Mouse (Mus musculus) neural tube, embryonic 14.5 days (tissue): ENCODE measurements at regions not wholly inside any gene's neighbourhood (a gene's known extent, or its start where the extent isn't known, plus 50 kb on each side); places are given as distances from the start of the nearest gene placed in this dataset.
A peak's percentile ranks its signal among the peaks of the same experiment; 100 is the strongest.

Source experiments
- ATAC-seq: fragments of 200-750 bp; cut with Nextera tagmentation; 2 replicates; pipeline ENCODE4 v1.8.0; 2017; ENCODE audit warnings: low read depth, mild to moderate bottlenecking, moderate TSS enrichment, moderate library complexity
- H3K27ac ChIP-seq: fragments of 300-500 bp; sonication (generic); 2 replicates; pipeline ENCODE4 v1.5.1; 2014; ENCODE audit warnings: low read depth, mild to moderate bottlenecking, control low read depth, low read length, moderate library complexity, mixed read lengths
- H3K27me3 ChIP-seq: fragments of 300-500 bp; sonication (generic); 2 replicates; pipeline ENCODE4 v1.6.1; 2014; ENCODE audit warnings: low read length; ENCODE audit not compliant: control insufficient read depth, insufficient read depth
- H3K36me3 ChIP-seq: fragments of 300-500 bp; sonication (generic); 2 replicates; pipeline ENCODE4 v1.6.1; 2014; ENCODE audit warnings: low read length, mixed read lengths; ENCODE audit not compliant: control insufficient read depth, insufficient read depth
- H3K4me1 ChIP-seq: fragments of 300-500 bp; sonication (generic); 2 replicates; pipeline ENCODE4 v1.6.1; 2014; ENCODE audit warnings: low read length; ENCODE audit not compliant: control insufficient read depth, insufficient read depth
- H3K4me2 ChIP-seq: fragments of 300-500 bp; sonication (generic); 2 replicates; pipeline ENCODE4 v1.6.1; 2014; ENCODE audit warnings: mild to moderate bottlenecking, low read depth, low read length, control low read depth
- H3K4me3 ChIP-seq: fragments of 300-500 bp; sonication (generic); 2 replicates; pipeline ENCODE4 v1.5.1; 2014; ENCODE audit warnings: low read depth, low read length, control low read depth, mixed read lengths
- H3K9ac ChIP-seq: fragments of 300-500 bp; sonication (generic); replicated peaks from 2 replicates; pipeline ENCODE4 v1.6.1; 2014; ENCODE audit warnings: low read depth, mild to moderate bottlenecking, control low read depth, low read length, mixed read lengths
- H3K9me3 ChIP-seq: fragments of 300-500 bp; sonication (generic); 2 replicates; pipeline ENCODE4 v1.6.1; 2016; ENCODE audit warnings: low read length; ENCODE audit not compliant: control insufficient read depth
- WGBS: fragments of 180-500 bp; shearing (Covaris S2); extraction: QIAGEN DNeasy Blood & Tissue Kit; methylation state at CpG from one replicate; pipeline ENCODE4 v1.1.7; 2014; 5-methylcytosine and 5-hydroxymethylcytosine counted together

DNA sequence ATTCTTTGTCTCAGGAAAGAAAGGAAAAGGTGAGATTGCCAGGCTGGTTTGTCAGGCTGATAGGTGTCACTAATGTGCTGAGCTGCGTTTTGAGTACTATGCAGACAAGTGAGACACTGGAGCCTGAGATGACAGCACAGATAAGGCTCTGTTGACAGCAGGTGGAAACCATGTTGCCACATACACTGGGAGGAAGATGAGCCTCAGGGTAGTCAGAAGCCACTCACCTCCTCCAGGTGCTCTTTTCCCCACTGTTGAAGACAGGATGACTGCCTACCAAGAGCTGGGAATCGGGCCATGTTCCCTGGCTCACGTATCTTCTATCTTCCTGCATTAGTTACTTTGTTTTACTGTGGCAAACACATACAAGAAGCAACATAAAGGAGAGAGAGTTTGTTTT, 418.3 kb downstream of the Tmem114 start:
- Histone ChIP-seq H3K9me3 (no peaks in the 10 kb centered on the region), H3K4me2 (no peak overlapping the region), H3K36me3 (no peaks in the 10 kb centered on the region), H3K27ac (no peak overlapping the region), H3K9ac (no peak overlapping the region), H3K27me3 (no peaks in the 10 kb centered on the region), H3K4me3 (no peak overlapping the region), H3K4me1 (no peaks in the 10 kb centered on the region)
- 90% methylated on average over 3 of the region's 3 CpGs for WGBS
- ATAC-seq = no peak

DNA sequence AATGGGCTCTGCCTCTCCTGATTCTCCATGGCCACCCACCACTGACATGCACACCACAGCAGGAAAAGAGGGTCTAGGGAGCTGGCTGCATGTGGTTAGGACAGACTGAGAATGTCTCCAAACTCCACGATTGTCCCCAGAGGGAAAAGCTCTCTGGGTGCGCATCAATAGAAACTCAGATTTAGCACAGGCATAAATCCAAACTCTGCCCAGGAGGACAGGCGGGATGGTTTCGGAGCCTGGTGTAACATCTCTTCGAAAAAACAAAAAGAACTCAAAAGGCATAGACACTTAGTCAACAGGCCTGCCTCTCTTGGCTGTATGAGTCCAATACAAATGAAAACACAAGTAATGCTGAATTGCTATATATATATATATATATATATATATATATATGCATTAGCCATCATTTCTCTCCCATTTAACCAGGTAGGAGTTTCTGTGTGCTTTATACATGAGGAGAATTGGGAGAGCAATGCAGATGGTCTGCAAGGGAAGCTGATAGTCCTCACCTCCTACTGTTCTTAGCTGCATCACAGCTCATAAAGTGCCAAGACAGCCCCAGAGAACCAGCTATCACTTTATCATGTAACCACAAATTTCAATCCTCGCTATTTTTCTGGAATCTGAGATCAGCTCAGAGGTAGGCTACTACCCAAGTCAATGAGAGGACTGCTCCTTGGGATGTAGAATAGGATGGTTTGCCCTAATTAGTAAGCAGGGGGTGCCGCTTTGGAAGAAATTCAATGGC, 422.4 kb downstream of the Tmem114 start:
- no peaks in the 10 kb centered on the region for H3K4me1 ChIP-seq
- H3K9me3 ChIP-seq = no peaks in the 10 kb centered on the region
- no peak for ATAC-seq
- no peak overlapping the region for H3K9ac ChIP-seq
- no peak overlapping the region for H3K4me2 ChIP-seq
- no peaks in the 10 kb centered on the region for H3K27me3 ChIP-seq
- H3K4me3 ChIP-seq = no peak overlapping the region
- WGBS = 62% methylated on average over 7 of the region's 7 CpGs
- no peak overlapping the region for H3K27ac ChIP-seq
- no peaks in the 10 kb centered on the region for H3K36me3 ChIP-seq

DNA sequence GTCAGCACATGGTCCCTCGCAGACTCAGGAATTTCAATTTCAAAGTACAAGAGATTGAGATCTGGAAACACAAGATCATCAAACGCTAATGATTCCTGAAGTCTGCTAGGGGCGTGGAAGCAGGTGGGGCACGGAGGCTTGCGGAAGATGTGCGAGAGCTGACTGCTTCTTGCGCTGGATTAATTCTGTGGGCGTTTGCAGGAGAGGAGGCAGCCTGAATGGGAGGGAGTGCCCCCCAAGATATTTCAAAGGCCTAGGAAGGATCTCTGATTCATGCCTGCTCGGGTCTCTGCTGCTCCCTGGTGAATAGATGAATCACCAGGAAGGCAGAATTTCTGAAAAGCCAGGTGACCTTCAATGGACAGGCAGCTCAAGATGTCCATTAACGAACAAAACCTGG, 442.1 kb downstream of the Tmem114 start:
- no peak for ATAC-seq
- no peak overlapping the region for H3K27ac ChIP-seq
- H3K36me3 ChIP-seq = no peaks in the 10 kb centered on the region
- no peak overlapping the region for H3K4me3 ChIP-seq
- H3K4me2 ChIP-seq = no peak overlapping the region
- no peaks in the 10 kb centered on the region for H3K9me3 ChIP-seq
- no peaks in the 10 kb centered on the region for H3K27me3 ChIP-seq
- WGBS = 50% methylated on average over 10 of the region's 10 CpGs
- H3K4me1 ChIP-seq = no peaks in the 10 kb centered on the region
- H3K9ac ChIP-seq = 0 out of 2 replicates have a peak overlapping the region, but pooled peaks have one; percentile 7

DNA sequence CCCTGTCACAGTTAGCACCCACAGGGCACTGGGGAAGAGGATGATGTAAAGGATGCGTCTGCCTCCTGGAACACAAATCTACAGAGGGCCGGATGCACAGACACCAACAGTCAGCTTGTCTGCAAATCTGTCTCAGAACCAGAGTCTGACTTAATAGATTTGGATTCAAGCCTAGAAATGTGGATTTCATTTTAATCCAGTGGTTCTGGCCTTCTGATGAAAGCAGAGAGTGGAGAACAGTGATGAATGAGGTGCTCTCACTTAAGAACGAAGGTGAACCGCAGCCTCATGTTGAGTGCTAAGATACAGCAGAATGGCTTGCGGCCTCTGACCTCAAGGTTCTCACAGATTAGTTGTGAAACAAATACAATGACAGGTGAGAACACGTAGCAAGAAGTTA, 446.5 kb downstream of the Tmem114 start:
- no peak for ATAC-seq
- Histone ChIP-seq H3K4me2 (no peak overlapping the region), H3K4me1 (no peaks in the 10 kb centered on the region), H3K36me3 (no peaks in the 10 kb centered on the region), H3K4me3 (no peak overlapping the region), H3K9me3 (no peaks in the 10 kb centered on the region), H3K27ac (no peak overlapping the region), H3K9ac (no peak overlapping the region), H3K27me3 (no peaks in the 10 kb centered on the region)
- WGBS = 76% methylated on average over 6 of the region's 6 CpGs

DNA sequence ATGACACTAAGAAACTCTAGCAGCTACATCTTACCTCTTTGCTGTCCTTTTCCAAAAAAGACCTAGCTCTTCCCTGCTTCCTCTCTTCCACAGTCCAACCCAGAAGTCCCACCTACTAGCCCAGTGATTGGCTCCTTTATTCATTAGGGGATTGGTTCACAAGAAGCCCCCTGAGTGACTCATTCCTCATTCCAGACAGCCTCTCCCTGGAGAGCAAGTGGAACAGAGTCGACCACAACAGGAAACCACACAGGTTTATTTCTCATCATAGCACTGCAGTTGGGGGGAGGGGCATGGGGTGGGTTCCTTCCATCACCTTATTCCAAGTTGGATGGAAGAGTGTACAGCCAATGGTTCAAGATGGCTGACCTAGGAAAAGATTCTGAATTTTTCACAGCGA, 473.3 kb downstream of the Tmem114 start:
- no peaks in the 10 kb centered on the region for H3K36me3 ChIP-seq
- ATAC-seq = no peak
- H3K9me3 ChIP-seq = no peaks in the 10 kb centered on the region
- H3K9ac ChIP-seq = no peak overlapping the region
- 73% methylated on average over 2 of the region's 2 CpGs for WGBS
- no peaks in the 10 kb centered on the region for H3K4me1 ChIP-seq
- H3K4me3 ChIP-seq = no peak overlapping the region
- no peak overlapping the region for H3K27ac ChIP-seq
- no peak overlapping the region for H3K4me2 ChIP-seq
- H3K27me3 ChIP-seq = no peaks in the 10 kb centered on the region

DNA sequence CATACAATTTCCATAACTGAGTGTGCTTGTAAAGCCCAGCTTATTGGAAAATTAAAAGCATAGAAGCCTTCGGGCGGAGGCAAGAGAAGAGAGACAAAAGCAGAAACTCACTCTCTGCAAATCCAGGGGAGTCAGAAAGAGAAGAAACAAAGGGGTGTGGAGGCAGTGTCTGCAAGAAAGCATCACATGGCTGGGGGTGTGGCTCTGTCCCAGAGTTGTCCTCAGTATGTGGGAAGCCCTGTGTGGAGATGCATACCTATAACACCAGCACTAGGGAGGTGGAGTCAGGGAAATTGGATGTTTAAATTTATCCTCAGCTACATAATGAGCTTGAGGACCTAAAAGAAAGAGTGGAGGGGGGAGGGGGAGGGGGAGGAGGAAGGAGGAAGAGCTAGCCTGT, 482.6 kb downstream of the Tmem114 start:
- no peak overlapping the region for H3K9ac ChIP-seq
- no peak overlapping the region for H3K27ac ChIP-seq
- no peak for ATAC-seq
- no peak overlapping the region for H3K4me2 ChIP-seq
- H3K36me3 ChIP-seq = no peaks in the 10 kb centered on the region
- no peaks in the 10 kb centered on the region for H3K27me3 ChIP-seq
- H3K4me1 ChIP-seq = no peaks in the 10 kb centered on the region
- WGBS = 74% methylated on average over 2 of the region's 2 CpGs
- no peaks in the 10 kb centered on the region for H3K9me3 ChIP-seq
- H3K4me3 ChIP-seq = no peak overlapping the region

GRCm38 (mm10) chr16:7937167-7937566, 487.8 kb downstream of the Tmem114 start:
- Histone ChIP-seq H3K9me3 (no peaks in the 10 kb centered on the region), H3K4me1 (no peaks in the 10 kb centered on the region), H3K4me3 (no peak overlapping the region), H3K36me3 (no peaks in the 10 kb centered on the region), H3K27me3 (no peaks in the 10 kb centered on the region), H3K9ac (no peak overlapping the region), H3K27ac (no peak overlapping the region), H3K4me2 (no peak overlapping the region)
- ATAC-seq = no peak
- 13% methylated on average over 5 of the region's 5 CpGs for WGBS

DNA sequence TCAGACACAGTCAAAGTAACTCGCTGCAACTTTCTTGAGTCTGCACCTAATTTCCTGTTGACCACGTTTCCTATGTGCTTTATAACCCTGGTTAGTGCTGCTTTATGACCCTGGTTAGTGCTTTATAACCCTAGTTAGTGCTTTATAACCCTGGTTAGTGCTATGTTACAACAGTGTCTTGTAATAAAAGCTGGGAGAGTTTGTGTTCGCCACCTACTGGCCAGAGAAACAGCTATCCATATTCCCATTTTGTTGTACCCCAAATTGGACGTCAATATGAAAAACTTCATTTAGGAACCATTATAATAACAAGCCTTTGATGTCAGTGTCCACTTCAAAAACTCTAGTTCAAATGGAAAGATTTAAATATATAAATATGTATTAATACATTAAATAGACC, 492.6 kb downstream of the Tmem114 start:
- H3K4me2 ChIP-seq = no peak overlapping the region
- ATAC-seq = no peak
- no peaks in the 10 kb centered on the region for H3K27me3 ChIP-seq
- WGBS = 18% methylated on average over 4 of the region's 4 CpGs
- no peaks in the 10 kb centered on the region for H3K36me3 ChIP-seq
- H3K9me3 ChIP-seq = no peaks in the 10 kb centered on the region
- no peak overlapping the region for H3K4me3 ChIP-seq
- no peak overlapping the region for H3K9ac ChIP-seq
- H3K4me1 ChIP-seq = no peaks in the 10 kb centered on the region
- H3K27ac ChIP-seq = no peak overlapping the region

- 63% methylated on average over 6 of the region's 6 CpGs for WGBS
- H3K4me1 ChIP-seq = no peaks in the 10 kb centered on the region
- H3K36me3 ChIP-seq = no peaks in the 10 kb centered on the region
- H3K4me3 ChIP-seq = no peak overlapping the region
- H3K9me3 ChIP-seq = no peaks in the 10 kb centered on the region
- no peak overlapping the region for H3K27ac ChIP-seq
- ATAC-seq = no peak
- no peak overlapping the region for H3K9ac ChIP-seq
- H3K4me2 ChIP-seq = no peak overlapping the region
- H3K27me3 ChIP-seq = no peaks in the 10 kb centered on the region
Measured at GRCm38 (mm10) chr16:7931676-7932075, 493.3 kb downstream of the Tmem114 start.
